ENCODE assay signal across 8 mouse cellular contexts in genomic region chr5:8045855-8046254, GRCm38 (mm10). TPM values are rescaled to one million over a fixed set of nuclear protein-coding genes. Genes with fewer than 3 reads are reported as not detected.
A peak's percentile ranks its signal among the peaks of the same experiment; 100 is the strongest.
DNase-seq lines count a peak whose midpoint lies in the region; ATAC-seq and TF ChIP-seq lines count a peak whose summit lies in the region.

TSS of gene Sri (plus strand) at chr5:8046078.

- no peak within 1 kb of the TSS for H3K4me3 ChIP-seq in MEL (ENCODE audit: control insufficient read depth in 1 of 2, insufficient read depth in 1 of 2, low read depth in 2 of 2, low read length in 2 of 2)
- no peak within 1 kb of the TSS for H3K4me3 ChIP-seq in bone marrow macrophage, adult 2 months (ENCODE audit: insufficient read depth, low read length)
- no peak within 1 kb of the TSS; the same call in 1 of the 2 replicates for H3K4me3 ChIP-seq in intestine, postnatal 0 days (ENCODE audit: low read depth, low read length)
- H3K4me3 ChIP-seq in limb, embryonic 15.5 days, result no peak within 1 kb of the TSS
- no peak within 1 kb of the TSS for H3K4me3 ChIP-seq in neural tube, embryonic 14.5 days (ENCODE audit: low read depth, low read length)

- no peaks in the 10 kb centered on the region; a peak in 1 of 4 replicates for H3K27me3 ChIP-seq in MEL (ENCODE audit: control insufficient read depth in 1 of 2, insufficient read depth in 2 of 2, low read length in 2 of 2)
- H3K27me3 ChIP-seq in intestine, postnatal 0 days (replicated peaks; ENCODE audit: control insufficient read depth, insufficient read depth, low read length), result no peaks in the 10 kb centered on the region
- no peaks in the 10 kb centered on the region for H3K27me3 ChIP-seq in limb, embryonic 15.5 days
- no peaks in the 10 kb centered on the region for H3K27me3 ChIP-seq in neural tube, embryonic 14.5 days (ENCODE audit: control insufficient read depth, insufficient read depth, low read length)

- TF ChIP-seq EP300 in MEL (IDR thresholded peaks at IDR 0.05; ENCODE audit: low read depth in 1 of 2, low read length in 2 of 2), result no peak

- no peaks in the 10 kb centered on the region for H3K79me2 ChIP-seq in MEL (ENCODE audit: control insufficient read depth, insufficient read depth, low read length, poor library complexity)

- no peak for DNase-seq in MEL (ENCODE audit: low read depth, low spot score)
- DNase-seq in gastrocnemius, postnatal 4 days (ENCODE audit: low spot score in 2 of 2), result no peak
- DNase-seq in c-Kit-positive CD71-positive TER-119-positive erythroid progenitor cells, embryonic 14.5 days (ENCODE audit: low spot score), result no peak

- no peak within 1 kb of the TSS for H3K9ac ChIP-seq in MEL (ENCODE audit: control insufficient read depth, low read depth, low read length, poor library complexity, severe bottlenecking)
- 0 out of 2 replicates have a peak within 1 kb of the TSS, but pooled peaks have one; percentile 7 for H3K9ac ChIP-seq in intestine, postnatal 0 days (ENCODE audit: low read depth, low read length)
- no peak within 1 kb of the TSS for H3K9ac ChIP-seq in limb, embryonic 15.5 days
- H3K9ac ChIP-seq in neural tube, embryonic 14.5 days (replicated peaks; ENCODE audit: low read depth, low read length), result no peak within 1 kb of the TSS

- peak within 1 kb of the TSS; percentile 52 for H3K4me2 ChIP-seq in intestine, postnatal 0 days (replicated peaks; ENCODE audit: low read depth)
- no peak within 1 kb of the TSS for H3K4me2 ChIP-seq in limb, embryonic 15.5 days
- H3K4me2 ChIP-seq in neural tube, embryonic 14.5 days (ENCODE audit: low read depth, low read length), result no peak within 1 kb of the TSS

- H3K9me3 ChIP-seq in MEL (replicated peaks; ENCODE audit: insufficient read depth, low read length), result no peaks in the 10 kb centered on the region
- no peaks in the 10 kb centered on the region for H3K9me3 ChIP-seq in intestine, postnatal 0 days (ENCODE audit: control insufficient read depth)
- H3K9me3 ChIP-seq in limb, embryonic 15.5 days, result no peaks in the 10 kb centered on the region
- H3K9me3 ChIP-seq in neural tube, embryonic 14.5 days (ENCODE audit: control insufficient read depth, low read length), result no peaks in the 10 kb centered on the region

- peak; percentile 99 for ATAC-seq in intestine, postnatal 0 days
- no peak for ATAC-seq in limb, embryonic 15.5 days (ENCODE audit: insufficient number of reproducible peaks, low FRiP score, low TSS enrichment, low read depth)
- ATAC-seq in neural tube, embryonic 14.5 days (ENCODE audit: low read depth), result no peak
- ATAC-seq in frontal cortex, adult (ENCODE audit: low TSS enrichment), result no peak

- TF ChIP-seq RAD21 in MEL (IDR thresholded peaks at IDR 0.05; ENCODE audit: low read depth, low read length), result no peak

- 48% methylated on average over 6 of the region's 6 CpGs for WGBS in intestine, postnatal 0 days
- WGBS in limb, embryonic 15.5 days, result 73% methylated on average over 6 of the region's 6 CpGs
- WGBS in neural tube, embryonic 14.5 days, result 89% methylated on average over 6 of the region's 6 CpGs

- no peak within 1 kb of the TSS for H3K27ac ChIP-seq in MEL (ENCODE audit: control insufficient read depth, low read depth, low read length)
- no peak within 1 kb of the TSS for H3K27ac ChIP-seq in bone marrow macrophage, adult 2 months (ENCODE audit: insufficient read depth, low read depth, low read length)
- H3K27ac ChIP-seq in intestine, postnatal 0 days (ENCODE audit: low read depth, low read length), result peak within 1 kb of the TSS; percentile 66
- H3K27ac ChIP-seq in limb, embryonic 15.5 days, result no peak within 1 kb of the TSS
- H3K27ac ChIP-seq in neural tube, embryonic 14.5 days (ENCODE audit: low read depth, low read length), result no peak within 1 kb of the TSS

- TF ChIP-seq CTCF in MEL (IDR thresholded peaks at IDR 0.05 in 2 of 3, conservative IDR thresholded peaks at IDR 0.05 in 1 of 3; ENCODE audit: control insufficient read depth in 1 of 3, insufficient read depth in 1 of 3, low read depth in 2 of 3, low read length in 3 of 3, poor library complexity in 1 of 3, severe bottlenecking in 1 of 3), result no peak
- no peak for TF ChIP-seq CTCF in bone marrow macrophage, adult 2 months (IDR thresholded peaks at IDR 0.05; ENCODE audit: low read depth, low read length)
- TF ChIP-seq CTCF in intestine, postnatal 0 days (IDR thresholded peaks at IDR 0.05; ENCODE audit: low read depth), result no peak

- no peaks in the 10 kb centered on the region for H3K36me3 ChIP-seq in MEL (ENCODE audit: control insufficient read depth in 1 of 2, insufficient read depth in 2 of 2, low read length in 2 of 2)
- H3K36me3 ChIP-seq in intestine, postnatal 0 days (ENCODE audit: control insufficient read depth, insufficient read depth), result no peaks in the 10 kb centered on the region
- H3K36me3 ChIP-seq in limb, embryonic 15.5 days, result no peaks in the 10 kb centered on the region
- no peaks in the 10 kb centered on the region for H3K36me3 ChIP-seq in neural tube, embryonic 14.5 days (ENCODE audit: control insufficient read depth, insufficient read depth, low read length)

- H3K4me1 ChIP-seq in MEL (ENCODE audit: control insufficient read depth in 1 of 2, insufficient read depth in 2 of 2, low read length in 2 of 2), result no peaks in the 10 kb centered on the region
- H3K4me1 ChIP-seq in bone marrow macrophage, adult 2 months (ENCODE audit: control insufficient read depth, insufficient read depth, low read length), result no peaks in the 10 kb centered on the region
- no peaks in the 10 kb centered on the region for H3K4me1 ChIP-seq in intestine, postnatal 0 days (replicated peaks; ENCODE audit: control insufficient read depth, insufficient read depth, low read length)
- no peaks in the 10 kb centered on the region for H3K4me1 ChIP-seq in limb, embryonic 15.5 days
- no peaks in the 10 kb centered on the region for H3K4me1 ChIP-seq in neural tube, embryonic 14.5 days (ENCODE audit: control insufficient read depth, insufficient read depth, low read length)

- TF ChIP-seq POLR2A in MEL (IDR thresholded peaks at IDR 0.05; ENCODE audit: control insufficient read depth in 1 of 2, insufficient read depth in 1 of 2, low read depth in 1 of 2, low read length in 2 of 2, poor library complexity in 1 of 2), result no peak
- TF ChIP-seq POLR2A in bone marrow macrophage, adult 2 months (IDR thresholded peaks at IDR 0.05; ENCODE audit: borderline replicate concordance, low read depth, low read length), result no peak

TF ChIP-seq in MEL, 35 proteins besides CTCF, POLR2A, EP300 and RAD21:
- TF ChIP-seq MAFK (IDR thresholded peaks at IDR 0.05; ENCODE audit: borderline replicate concordance, low read depth, low read length), result no peak
- no peak for TF ChIP-seq MXI1 (IDR thresholded peaks at IDR 0.05; ENCODE audit: low read depth, low read length)
- TF ChIP-seq GATA1 (IDR thresholded peaks at IDR 0.05; ENCODE audit: low read depth, low read length), result no peak
- no peak for TF ChIP-seq POLR2AphosphoS5 (IDR thresholded peaks at IDR 0.05; ENCODE audit: borderline replicate concordance, low read depth, low read length)
- TF ChIP-seq CHD1 (IDR thresholded peaks at IDR 0.05; ENCODE audit: low read depth, low read length), result no peak

RNA-seq across cellular contexts. Expression of gene Sri, which starts in this region (rescaled TPM):
- 111 and 115 TPM in 2 replicates for total RNA-seq in MEL (2012; rRNA removed)
- polyA plus RNA-seq in MEL (2012; ENCODE audit: insufficient read depth in 1 of 2, insufficient read length in 2 of 2, low read depth in 1 of 2, low replicate concordance in 2 of 2, missing spikeins in 1 of 2), result 100 to 1,000 TPM in 1 of 2 experiments, not detected in 1; 124 TPM
- polyA plus RNA-seq in bone marrow macrophage, adult 2 months (2012; ENCODE audit: insufficient read depth, insufficient read length, missing spikeins), result 156 and 190 TPM in 2 replicates
- 10 to 100 TPM; 76.8 to 84.5 TPM for total RNA-seq in gastrocnemius, postnatal 4 days (2021)
- 322 and 324 TPM in 2 replicates for polyA plus RNA-seq in intestine, postnatal 0 days (2015; fragmentation: Nextera tagmentation; extraction: Ambion mirVana)
- polyA plus RNA-seq in limb, embryonic 15.5 days (2015; fragmentation: Nextera tagmentation; extraction: Ambion mirVana), result 275 and 294 TPM in 2 replicates
- polyA plus RNA-seq in neural tube, embryonic 14.5 days (2014; fragmentation: Nextera tagmentation; extraction: Ambion mirVana), result 171 and 179 TPM in 2 replicates
